Mouse (Mus musculus) embryo, embryonic 10 days (tissue): ENCODE measurements at regions not wholly inside any gene's neighbourhood (a gene's known extent, or its start where the extent isn't known, plus 50 kb on each side); places are given as distances from the start of the nearest gene placed in this dataset.

Source experiments
- DNase-seq: peaks from one replicate; pipeline ENCODE4 v3.0.0-alpha.2; 2015; ENCODE audit warnings: low spot score

GRCm38 (mm10) chr6:33117877-33118276 lies 57.8 kb upstream of the Chchd3 start:
- peak; percentile 11 for DNase-seq

DNA sequence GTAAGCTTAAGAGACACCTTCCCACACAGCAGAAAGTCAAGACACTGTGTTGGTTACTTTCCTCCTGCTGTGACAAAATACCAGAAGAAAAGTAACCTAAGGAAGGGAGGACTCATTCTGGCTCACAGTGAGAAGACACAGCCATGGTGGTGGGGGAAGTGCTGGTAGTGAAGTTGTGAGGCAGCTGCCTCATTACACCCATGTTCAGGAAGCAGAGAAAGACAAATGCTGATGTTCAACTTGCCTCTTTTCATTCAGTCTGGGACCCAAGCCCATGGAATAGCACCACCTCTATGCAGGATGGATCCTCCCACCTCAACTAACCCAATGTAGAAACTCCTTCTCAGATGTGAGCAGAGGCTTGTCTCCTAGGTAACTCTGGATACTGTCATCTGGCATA lies 60.5 kb upstream of the Chchd3 start:
- no peak for DNase-seq

DNA sequence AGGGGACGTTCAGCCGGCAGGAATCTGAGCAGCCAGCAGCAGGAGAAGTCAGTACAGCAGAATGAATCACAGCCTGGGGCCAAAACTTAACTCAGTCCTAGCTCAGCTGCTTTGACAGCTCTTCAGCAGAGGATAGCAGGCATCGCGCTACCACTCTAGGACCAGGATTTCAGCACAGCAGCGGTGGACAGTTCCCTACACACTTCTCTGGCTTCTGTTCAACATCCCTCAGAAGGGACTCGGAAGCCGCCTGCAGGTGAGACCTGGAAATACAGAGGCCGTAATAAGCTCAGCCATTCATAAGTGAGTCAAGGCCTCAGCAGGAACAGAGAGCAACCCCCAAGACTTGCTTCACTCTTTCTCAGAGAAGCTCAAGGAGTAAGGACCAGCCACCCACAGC lies 66.5 kb upstream of the Chchd3 start:
- DNase-seq, result peak; percentile 91

- no peak for DNase-seq
These were observed 76.8 kb upstream of the Chchd3 start for GRCm38 (mm10) chr6:33136906-33137305.

- DNase-seq, result peak; percentile 25
These were observed 77.8 kb upstream of the Chchd3 start for GRCm38 (mm10) chr6:33137823-33138222.

GRCm38 (mm10) chr6:33166479-33166878 lies 82.4 kb upstream of the Exoc4 start:
- no peak for DNase-seq

DNA sequence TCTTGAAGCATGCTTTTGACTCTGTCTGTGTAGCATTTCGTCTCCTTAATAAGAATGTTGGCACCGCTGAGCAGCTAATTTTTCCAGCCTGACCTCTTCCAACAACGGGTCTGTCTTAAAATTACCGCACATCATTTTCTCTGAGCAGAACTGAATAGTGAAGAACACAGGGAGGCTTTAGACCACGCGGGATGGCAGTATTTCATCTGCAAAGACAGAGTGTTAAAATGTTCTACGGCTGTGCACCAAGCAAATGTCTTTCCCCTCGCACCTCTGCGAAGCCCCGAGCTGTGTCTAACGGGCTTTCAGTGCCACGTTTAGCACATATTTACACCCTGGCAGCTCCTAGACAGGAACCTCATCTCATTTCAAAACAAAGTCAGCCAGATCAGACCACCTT lies 75.3 kb upstream of the Exoc4 start:
- no peak for DNase-seq

DNA sequence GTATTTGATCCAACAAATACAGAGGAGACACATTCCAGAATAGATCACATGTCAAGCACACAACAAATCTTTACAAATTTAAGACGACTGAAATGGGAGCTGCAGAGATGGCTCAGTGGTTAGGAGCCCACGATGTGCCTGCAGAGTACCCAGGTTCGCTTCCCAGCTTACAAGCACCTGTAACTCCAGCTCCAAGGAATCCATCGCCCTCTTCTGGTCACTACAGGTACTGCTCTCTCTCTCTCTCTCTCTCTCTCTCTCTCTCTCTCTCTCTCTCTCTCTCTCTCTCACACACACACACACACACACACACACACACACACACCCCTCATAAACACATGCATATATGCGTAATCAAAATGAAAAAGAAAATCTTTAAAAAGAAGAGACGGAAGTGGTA lies 74.3 kb upstream of the Exoc4 start:
- no peak for DNase-seq

GRCm38 (mm10) chr6:33189521-33190246 lies 59.2 kb upstream of the Exoc4 start:
- no peak for DNase-seq

- DNase-seq, result no peak
These were observed 55.1 kb upstream of the Exoc4 start for GRCm38 (mm10) chr6:33193823-33194222.
